29 mouse cellular contexts compared by ENCODE assay signal in genomic region chr4:135310371-135310770, GRCm38 (mm10). TPM values are rescaled to one million over a fixed set of nuclear protein-coding genes. Genes with fewer than 3 reads are reported as not detected.
A peak's percentile ranks its signal among the peaks of the same experiment; 100 is the strongest.
DNase-seq lines count a peak whose midpoint lies in the region; ATAC-seq lines count a peak whose summit lies in the region.
"Had no signal": no experiment of that assay in that cellular context is flagged by ENCODE, and none has a peak within 500 bp of the region (broad histone marks: within the 10 kb centered on the region; RNA-seq: fewer than 3 reads in every experiment).

No protein-coding gene starts in this region.

- ATAC-seq in kidney, embryonic 14.5 days (ENCODE audit: low FRiP score, low TSS enrichment), result no peak; the same call in 1 of the 2 replicates
- peak; percentile 55 for ATAC-seq in kidney, embryonic 16.5 days (ENCODE audit: low FRiP score, low TSS enrichment)
- ATAC-seq: CD4-positive, CD25-positive, alpha-beta regulatory T cell, adult 4 months; forebrain, embryonic 13.5 days; hindbrain, embryonic 16.5 days; intestine, embryonic 15.5 days had no signal

- no peaks in the 10 kb centered on the region for H3K9me3 ChIP-seq in kidney, embryonic 14.5 days (ENCODE audit: control insufficient read depth, low read length)
- peaks cover 5% of the 10 kb centered on the region; the same call in 1 of the 2 replicates for H3K9me3 ChIP-seq in kidney, embryonic 16.5 days (ENCODE audit: low read length)
- H3K9me3 ChIP-seq: forebrain, embryonic 13.5 days; intestine, embryonic 15.5 days; limb, embryonic 15.5 days; midbrain, embryonic 12.5 days; neural tube, embryonic 15.5 days had no signal

- intact Hi-C loops in left cerebral cortex, postnatal 14 days (cut with DNase I), result no loop called here

- no peaks in the 10 kb centered on the region for H3K27me3 ChIP-seq in kidney, embryonic 14.5 days (ENCODE audit: control insufficient read depth, insufficient read depth, low read length)
- H3K27me3 ChIP-seq in kidney, embryonic 16.5 days (ENCODE audit: insufficient read depth, low read length), result no peaks in the 10 kb centered on the region
- H3K27me3 ChIP-seq: embryonic facial prominence, embryonic 13.5 days; forebrain, embryonic 13.5 days; heart, embryonic 12.5 days; intestine, embryonic 15.5 days; limb, embryonic 15.5 days; midbrain, embryonic 12.5 days; neural tube, embryonic 15.5 days had no signal

- WGBS in kidney, embryonic 14.5 days, result 65% methylated on average over 8 of the region's 8 CpGs
- 63% methylated on average over 8 of the region's 8 CpGs for WGBS in kidney, embryonic 16.5 days

- peak; percentile 63 for DNase-seq in kidney, adult 11 months
- peak; percentile 79 for DNase-seq in yolk sac, embryonic 10.5 days (ENCODE audit: low spot score)
- DNase-seq in left cerebral cortex, postnatal 14 days (ENCODE audit: low spot score in 2 of 2), result no peak
- DNase-seq in frontal cortex, postnatal 10 days (ENCODE audit: low spot score in 2 of 2), result no peak
- no peak for DNase-seq in adrenal gland, postnatal 36 days
- DNase-seq: adrenal gland, postnatal 10 days; cerebellum, adult 8-10 months; cerebellum, postnatal 36 days; embryo, embryonic 11 days; gastrocnemius, postnatal 10 days; heart, postnatal 10 days; layer of hippocampus, postnatal 36 days; left cerebral cortex, postnatal 4 days; thymus, adult 2 months had no signal

- no peak overlapping the region for H3K4me2 ChIP-seq in kidney, embryonic 14.5 days (replicated peaks; ENCODE audit: low read depth, low read length)
- H3K4me2 ChIP-seq in kidney, embryonic 16.5 days (replicated peaks; ENCODE audit: low read depth, low read length), result no peak overlapping the region
- H3K4me2 ChIP-seq: embryonic facial prominence, embryonic 13.5 days; forebrain, embryonic 13.5 days; heart, embryonic 12.5 days; intestine, embryonic 15.5 days; limb, embryonic 15.5 days; midbrain, embryonic 12.5 days; neural tube, embryonic 15.5 days had no signal

- no peak overlapping the region for H3K27ac ChIP-seq in kidney, embryonic 14.5 days (ENCODE audit: low read depth, low read length)
- 0 out of 2 replicates have a peak overlapping the region, but pooled peaks have one; percentile 4 for H3K27ac ChIP-seq in brown adipose tissue, adult 24 weeks (replicated peaks; ENCODE audit: low read depth, low read length)
- peak overlapping the region; percentile 69 for H3K27ac ChIP-seq in kidney, embryonic 16.5 days (ENCODE audit: low read length)
- H3K27ac ChIP-seq: embryonic facial prominence, embryonic 13.5 days; forebrain, embryonic 13.5 days; hindbrain, embryonic 10.5 days; intestine, embryonic 15.5 days; limb, embryonic 15.5 days; macrophage; midbrain, embryonic 12.5 days; neural tube, embryonic 15.5 days; stomach, postnatal 0 days had no signal

- peaks cover 21% of the 10 kb centered on the region for H3K4me1 ChIP-seq in kidney, embryonic 14.5 days (ENCODE audit: control insufficient read depth, insufficient read depth, low read length)
- H3K4me1 ChIP-seq in brown adipose tissue, adult 24 weeks (ENCODE audit: control insufficient read depth, insufficient read depth, insufficient read length, low read length), result peaks cover 38% of the 10 kb centered on the region
- peaks cover 46% of the 10 kb centered on the region for H3K4me1 ChIP-seq in kidney, embryonic 16.5 days (ENCODE audit: insufficient read depth, low read length)

- no peak overlapping the region for H3K9ac ChIP-seq in kidney, embryonic 14.5 days (ENCODE audit: low read depth, low read length)
- no peak overlapping the region for H3K9ac ChIP-seq in kidney, embryonic 16.5 days (replicated peaks; ENCODE audit: low read length)
- H3K9ac ChIP-seq: embryonic facial prominence, embryonic 13.5 days; forebrain, embryonic 13.5 days; intestine, embryonic 15.5 days; limb, embryonic 15.5 days; midbrain, embryonic 12.5 days; neural tube, embryonic 15.5 days had no signal

- H3K4me3 ChIP-seq in kidney, embryonic 14.5 days (ENCODE audit: low read length), result no peak overlapping the region
- H3K4me3 ChIP-seq in brown adipose tissue, adult 24 weeks (ENCODE audit: insufficient read depth, low read depth, low read length), result no peak overlapping the region
- no peak overlapping the region for H3K4me3 ChIP-seq in kidney, embryonic 16.5 days (ENCODE audit: low read length)
- H3K4me3 ChIP-seq: embryonic facial prominence, embryonic 13.5 days; forebrain, embryonic 13.5 days; heart, embryonic 12.5 days; hindbrain, embryonic 10.5 days; intestine, embryonic 15.5 days; limb, embryonic 15.5 days; midbrain, embryonic 12.5 days; neural tube, embryonic 15.5 days had no signal

- H3K36me3 ChIP-seq in kidney, embryonic 14.5 days (ENCODE audit: control insufficient read depth, insufficient read depth, low read length), result peaks cover 8% of the 10 kb centered on the region; the same call in 1 of the 2 replicates
- H3K36me3 ChIP-seq in kidney, embryonic 16.5 days (ENCODE audit: insufficient read depth, low read length), result peaks cover 7% of the 10 kb centered on the region

RNA-seq across cellular contexts. Expression of gene Clic4, which starts 37.8 kb away (rescaled TPM):
- 68.5 and 132 TPM in 2 replicates for polyA plus RNA-seq in kidney, embryonic 14.5 days (2014; fragmentation: Nextera tagmentation; extraction: Ambion mirVana)
- 112 and 125 TPM in 2 replicates for polyA plus RNA-seq in brown adipose tissue, adult 24 weeks (2012; ENCODE audit: insufficient read depth, insufficient read length, missing spikeins)
- polyA plus RNA-seq in kidney, embryonic 16.5 days (2015; fragmentation: Nextera tagmentation; extraction: Ambion mirVana), result 209 and 228 TPM in 2 replicates
- 10 to 100 TPM; 31.2 to 32.0 TPM for total RNA-seq in left cerebral cortex, postnatal 14 days (2021)
- total RNA-seq in adrenal gland, postnatal 36 days (2021), result 100 to 1,000 TPM in 1 of 2 experiments, 10 to 100 TPM in 1; 73.1 to 114 TPM

RNA-seq across cellular contexts. Expression of gene Srrm1, which starts 42.8 kb away (rescaled TPM):
- polyA plus RNA-seq in kidney, embryonic 14.5 days (2014; fragmentation: Nextera tagmentation; extraction: Ambion mirVana), result 254 and 273 TPM in 2 replicates
- polyA plus RNA-seq in brown adipose tissue, adult 24 weeks (2012; ENCODE audit: insufficient read depth, insufficient read length, missing spikeins), result 32.7 and 42.7 TPM in 2 replicates
- 180 and 233 TPM in 2 replicates for polyA plus RNA-seq in kidney, embryonic 16.5 days (2015; fragmentation: Nextera tagmentation; extraction: Ambion mirVana)
- total RNA-seq in left cerebral cortex, postnatal 14 days (2021), result 100 to 1,000 TPM; 112 to 137 TPM
- 100 to 1,000 TPM; 101 to 125 TPM for total RNA-seq in adrenal gland, postnatal 36 days (2021)

Comparison
In these comparisons a context has a peak if more than half of its experiments do, and no peak if none do; other contexts are left out.
1. DNase-seq: peak in kidney, adult 11 months (single experiment) and yolk sac, embryonic 10.5 days (single experiment); none in left cerebral cortex, postnatal 14 days (0 of 2), frontal cortex, postnatal 10 days (0 of 2) and adrenal gland, postnatal 36 days (0 of 2).